Mouse (Mus musculus) left cerebral cortex, adult 2 months (tissue): ENCODE data around the gene Sirt7. TPM values are rescaled to one million over a fixed set of nuclear protein-coding genes. Genes with fewer than 3 reads are reported as not detected.

Experiments used
- DNase-seq, 2 experiments: peaks; one replicate each; pipeline ENCODE4 v3.0.0; 2021 to 2022; ENCODE audit warnings: low spot score in 2 of 2, mixed read lengths in 1 of 2; ENCODE audit errors: extremely low spot score in 1 of 2
- H3K27ac ChIP-seq: fragments of 200-600 bp; 2 replicates; pipeline ENCODE4 v1.8.1; 2022
- H3K4me3 ChIP-seq: fragments of 200-600 bp; 2 replicates; pipeline ENCODE4 v1.8.1; 2022
- CTCF ChIP-seq: fragments of 200-600 bp; IDR thresholded peaks from 2 replicates; pipeline ENCODE4 v1.8.1; 2022; ENCODE audit warnings: antibody characterized with exemption, mild to moderate bottlenecking, moderate library complexity
- intact Hi-C: fragments of 180-260 bp; cut with DNase I; formaldehyde crosslinking; loops from one replicate; pipeline ENCODE4 v1.15.1; 2025
- total RNA-seq, 2 experiments: library from RNA; stranded (reverse); gene quantifications; 2 replicates each; pipeline ENCODE4 v1.2.3; 2021

The Sirt7 gene
- total RNA-seq, 2 experiments from 2014 or later: 43.2 to 45.3 TPM

- TF ChIP-seq CTCF: peak; percentile 81
- H3K27ac ChIP-seq: no peak overlapping the region
- intact Hi-C loops: loop anchor here (1.0 to 10.0 kb wide), 2 partner anchors 53 to 116 kb away; no protein-coding TSS in a partner anchor
- peak; percentile 68 to 72 for DNase-seq
- H3K4me3 ChIP-seq: peak overlapping the region; percentile 46
Observed at GRCm38 (mm10) chr11:120658876-120659410, 33.9 kb upstream of the Sirt7 start.

DNA sequence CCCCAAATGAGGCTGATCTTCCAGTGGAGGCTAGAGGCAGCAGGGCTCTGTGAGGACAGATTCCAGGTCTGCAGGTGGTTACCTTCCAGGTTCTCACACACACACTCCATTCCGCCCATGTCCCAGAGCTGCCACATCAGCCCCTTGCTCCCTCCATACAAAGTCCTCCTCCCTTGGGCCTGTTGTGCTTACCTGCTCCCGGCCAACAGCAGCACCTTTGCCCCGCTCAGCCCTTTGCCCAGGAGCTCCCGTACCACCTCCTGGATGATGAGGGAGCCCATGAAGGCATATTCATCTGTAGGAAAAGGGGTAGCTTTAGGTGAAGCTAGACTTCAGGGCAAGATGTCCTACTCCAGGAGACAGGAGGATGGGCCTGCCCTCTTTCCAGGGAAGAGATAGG is 32.3 kb upstream of the Sirt7 start:
- H3K4me3 ChIP-seq: no peak overlapping the region
- intact Hi-C loops: loop anchor here (10.0 kb wide), 1 partner anchor 118 kb away; no protein-coding TSS in a partner anchor
- H3K27ac ChIP-seq: no peak overlapping the region
- DNase-seq: no peak
- no peak for TF ChIP-seq CTCF

DNA sequence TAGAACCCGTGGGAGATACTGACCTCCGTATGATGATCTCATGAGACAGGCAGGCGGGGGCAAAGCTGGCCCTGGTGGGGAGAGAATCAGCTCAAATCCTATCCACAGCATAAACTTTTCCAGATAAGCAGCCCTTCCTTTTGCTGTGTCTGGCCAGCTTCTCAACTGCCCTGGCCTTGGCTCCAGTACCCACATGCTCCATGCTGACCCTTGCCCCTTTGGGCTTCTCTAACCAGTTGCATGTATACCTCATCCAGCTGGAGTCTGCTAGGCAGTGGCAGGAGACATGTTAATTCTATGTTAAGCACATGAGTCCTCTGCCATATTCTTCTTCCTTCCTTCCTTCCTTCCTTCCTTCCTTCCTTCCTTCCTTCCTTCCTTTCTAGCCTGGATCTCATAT is 29.7 kb upstream of the Sirt7 start:
- Histone ChIP-seq H3K4me3 (no peak overlapping the region), H3K27ac (no peak overlapping the region)
- intact Hi-C loops: loop anchor here (10.0 kb wide), 1 partner anchor 120 kb away; no protein-coding TSS in a partner anchor
- no peak for TF ChIP-seq CTCF
- no peak for DNase-seq

- Histone ChIP-seq H3K27ac (no peak overlapping the region), H3K4me3 (no peak overlapping the region)
- peak; percentile 31 for TF ChIP-seq CTCF
- intact Hi-C loops: loop anchor here (10.0 kb wide), 1 partner anchor 123 kb away; no protein-coding TSS in a partner anchor
- no peak for DNase-seq
Observed at GRCm38 (mm10) chr11:120651872-120652271, 26.8 kb upstream of the Sirt7 start.

- no peak for DNase-seq
- H3K4me3 ChIP-seq: peak within 1 kb of the TSS; percentile 61
- peak within 1 kb of the TSS; percentile 92 for H3K27ac ChIP-seq
- no peak for TF ChIP-seq CTCF
- intact Hi-C loops: no loop called here
Observed at GRCm38 (mm10) chr11:120648001-120648476, 23.0 kb upstream of the Sirt7 start, which contains the start of gene Myadml2. Myadml2 (minus strand) TSS chr11:120648158.

DNA sequence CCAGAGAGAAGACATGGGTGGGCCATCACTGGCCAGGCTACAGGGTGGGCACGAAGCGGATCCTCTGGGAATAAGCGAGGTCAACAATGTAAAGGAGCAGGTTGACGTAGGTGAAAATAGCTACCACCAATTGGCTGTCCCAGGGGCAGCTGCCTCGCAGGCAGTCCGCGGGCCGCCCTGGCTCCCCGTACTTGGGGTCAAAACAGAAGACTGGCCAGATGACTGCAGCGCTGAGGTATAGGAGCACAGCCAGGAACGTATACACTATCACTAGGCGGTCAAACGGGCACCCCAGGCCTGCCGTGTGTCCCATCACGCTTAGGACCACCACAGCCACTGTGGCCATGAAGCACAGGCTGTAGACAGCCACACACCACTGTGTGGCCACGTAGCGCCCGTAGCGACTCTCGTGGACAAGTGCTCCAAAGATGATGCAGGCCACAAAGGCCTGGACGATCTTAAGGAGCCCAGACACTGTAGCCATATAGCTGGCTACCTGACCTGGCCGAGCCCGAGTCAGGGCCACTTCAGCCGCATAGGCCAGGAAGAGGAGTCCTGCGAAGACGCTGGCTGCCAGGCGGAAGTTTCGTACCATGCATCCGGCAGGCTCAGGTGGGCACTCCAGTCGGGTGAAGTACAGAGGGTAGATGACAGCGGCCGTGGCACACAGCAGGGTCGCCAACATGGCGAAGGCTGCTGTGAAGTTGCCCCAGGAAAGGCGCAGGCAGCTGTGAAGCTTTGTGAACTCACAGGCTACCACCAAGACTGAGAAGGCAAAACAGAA is 22.2 kb upstream of the Sirt7 start:
- Histone ChIP-seq H3K4me3 (peak overlapping the region; percentile 61), H3K27ac (peak overlapping the region; percentile 92)
- TF ChIP-seq CTCF: no peak
- intact Hi-C loops: no loop called here
- DNase-seq: no peak

- TF ChIP-seq CTCF: no peak
- DNase-seq: peak; percentile 92
- H3K4me3 ChIP-seq: peak within 1 kb of the TSS; percentile 60
- intact Hi-C loops: no loop called here
- H3K27ac ChIP-seq: no peak within 1 kb of the TSS
Observed at GRCm38 (mm10) chr11:120643601-120643987, 18.6 kb upstream of the Sirt7 start, which contains the start of gene Pycr1. Pycr1 (minus strand) TSS chr11:120643769.

DNA sequence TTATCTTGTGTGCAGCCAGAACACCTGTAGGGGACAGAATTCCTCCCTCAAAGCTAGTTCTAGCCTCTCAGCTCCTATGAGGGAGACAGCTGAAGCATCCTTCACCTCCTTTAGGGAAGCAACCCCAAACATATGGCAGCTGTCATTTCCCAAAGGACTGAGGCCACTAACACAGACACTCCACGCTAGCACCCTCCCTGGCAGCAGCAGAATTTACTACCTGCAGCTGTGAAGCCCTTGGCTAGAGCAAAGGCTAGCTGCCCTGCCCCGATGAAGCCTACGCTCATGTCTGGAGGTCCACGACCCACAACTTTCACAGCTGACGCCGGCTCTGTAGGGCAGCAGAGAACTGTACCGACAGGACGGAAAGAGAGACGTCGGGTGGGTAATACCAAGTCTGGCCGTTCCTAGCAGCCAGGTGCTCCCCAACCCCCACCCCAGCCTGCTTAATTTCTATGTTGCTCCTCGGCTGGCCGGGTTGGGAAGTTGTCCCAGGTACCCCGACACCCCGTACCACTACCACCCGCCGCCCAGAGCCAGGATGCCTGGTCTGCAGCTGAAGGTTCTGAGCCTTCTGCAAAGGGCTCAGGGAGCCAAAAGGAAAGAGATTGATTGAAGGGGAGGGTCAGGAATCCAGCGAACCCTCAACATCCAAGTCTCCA is 18.0 kb upstream of the Sirt7 start:
- H3K4me3 ChIP-seq: peak overlapping the region; percentile 60
- intact Hi-C loops: no loop called here
- no peak for TF ChIP-seq CTCF
- DNase-seq: no peak
- H3K27ac ChIP-seq: no peak overlapping the region

DNA sequence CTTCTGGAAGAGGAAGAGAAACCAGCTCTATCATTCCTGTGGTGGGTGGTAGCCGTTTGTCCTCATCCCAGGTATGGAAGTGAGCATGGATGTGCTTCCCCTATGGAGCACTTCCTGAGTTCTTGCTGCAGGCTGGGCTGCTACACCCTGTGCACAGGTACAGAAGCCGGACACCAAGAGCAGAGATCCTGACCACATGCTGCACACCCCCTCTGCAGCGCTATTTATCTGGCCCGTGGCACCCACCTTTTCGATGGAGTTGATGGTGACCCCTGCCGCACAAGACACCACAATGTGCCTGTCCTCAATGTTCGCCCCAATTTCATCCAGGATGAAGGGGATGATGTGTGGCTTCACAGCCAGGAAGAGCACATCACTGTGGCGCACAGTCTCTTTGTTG is 16.8 kb upstream of the Sirt7 start:
- Histone ChIP-seq H3K4me3 (no peak overlapping the region), H3K27ac (no peak overlapping the region)
- intact Hi-C loops: no loop called here
- no peak for DNase-seq
- TF ChIP-seq CTCF: no peak

DNA sequence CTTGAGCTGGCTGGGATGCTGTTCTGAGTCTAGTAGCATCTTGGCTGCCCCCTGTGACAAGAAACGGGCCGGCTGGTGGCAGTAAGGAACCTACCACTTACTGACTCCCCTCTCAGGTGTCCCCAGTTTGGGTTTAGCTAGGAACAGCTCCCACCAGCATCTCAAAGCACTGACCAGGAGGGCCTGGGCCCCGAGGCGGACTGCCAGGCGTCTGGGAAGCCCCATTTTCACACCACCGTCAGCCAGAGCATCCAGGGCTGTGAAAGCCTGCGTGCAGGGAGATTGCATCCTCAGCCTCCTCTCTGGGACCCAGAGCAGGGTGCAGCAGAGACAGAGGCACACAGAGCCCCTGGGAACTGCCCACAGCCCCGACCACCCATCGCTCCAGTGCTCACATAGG is 16.2 kb upstream of the Sirt7 start:
- Histone ChIP-seq H3K27ac (no peak overlapping the region), H3K4me3 (no peak overlapping the region)
- no peak for DNase-seq
- intact Hi-C loops: no loop called here
- TF ChIP-seq CTCF: no peak

DNA sequence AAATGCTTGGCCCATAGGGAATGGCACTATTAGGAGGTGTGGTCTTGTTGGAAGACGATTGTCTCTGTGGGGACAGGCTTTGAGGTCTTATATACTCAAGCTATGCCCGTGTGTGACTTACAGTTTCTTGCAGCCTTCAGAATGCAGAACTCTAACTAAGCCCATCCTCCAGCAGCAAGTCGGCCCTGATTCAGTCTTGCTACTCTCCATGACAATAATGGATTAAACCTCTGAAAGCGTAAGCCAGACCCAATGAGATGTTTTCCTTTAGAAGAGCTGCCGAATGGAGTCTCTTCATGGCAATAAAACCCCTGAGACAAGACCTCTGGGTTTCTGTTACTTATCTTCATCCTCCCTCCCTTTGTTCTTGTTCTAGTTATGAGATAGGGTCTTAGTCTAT is 9.8 kb upstream of the Sirt7 start:
- intact Hi-C loops: no loop called here
- Histone ChIP-seq H3K27ac (no peak overlapping the region), H3K4me3 (no peak overlapping the region)
- TF ChIP-seq CTCF: no peak
- no peak for DNase-seq
